9 mouse cellular contexts compared by ENCODE assay signal in genomic region chr2:90490279-90491046, GRCm38 (mm10).
A peak's percentile ranks its signal among the peaks of the same experiment; 100 is the strongest.
DNase-seq lines count a peak whose midpoint lies in the region; ATAC-seq and TF ChIP-seq lines count a peak whose summit lies in the region.
"Had no signal": no experiment of that assay in that cellular context is flagged by ENCODE, and none has a peak within 500 bp of the region (broad histone marks: within the 10 kb centered on the region; RNA-seq: fewer than 3 reads in every experiment).

No protein-coding gene starts in this region.

- H3K9ac ChIP-seq in midbrain, embryonic 16.5 days (ENCODE audit: low read depth, low read length) = no peak overlapping the region; the same call in 1 of the 2 replicates

- TF ChIP-seq CTCF in gastrocnemius, adult 2 months (IDR thresholded peaks at IDR 0.05) = no peak
- TF ChIP-seq CTCF in embryonic fibroblast, embryonic 13.5 days (IDR thresholded peaks at IDR 0.05; ENCODE audit: borderline replicate concordance, insufficient read depth, low read length) = no peak

- peak overlapping the region; percentile 70 for H3K27ac ChIP-seq in gastrocnemius, adult 2 months
- peak overlapping the region; percentile 4; the same call in 1 of the 2 replicates for H3K27ac ChIP-seq in embryonic fibroblast, embryonic 13.5 days (ENCODE audit: insufficient read depth, low read length)
- H3K27ac ChIP-seq in midbrain, embryonic 16.5 days (ENCODE audit: low read length) = 0 out of 2 replicates have a peak overlapping the region, but pooled peaks have one; percentile 17

- WGBS in midbrain, embryonic 16.5 days = 30% methylated on average over 13 of the region's 13 CpGs

- peak; percentile 70 for ATAC-seq in midbrain, embryonic 16.5 days

- H3K36me3 ChIP-seq in midbrain, embryonic 16.5 days (ENCODE audit: control insufficient read depth, insufficient read depth, low read length) = no peaks in the 10 kb centered on the region
- H3K36me3 ChIP-seq: G1E had no signal

- H3K4me2 ChIP-seq in midbrain, embryonic 16.5 days (ENCODE audit: low read length) = peak overlapping the region; percentile 31

- H3K27me3 ChIP-seq in midbrain, embryonic 16.5 days (ENCODE audit: control insufficient read depth, insufficient read depth, low read depth, low read length) = no peaks in the 10 kb centered on the region

- intact Hi-C loops in gastrocnemius, adult 2 months (cut with DNase I) = loop anchor here (5.0 kb wide), 1 partner anchor 87 kb away; no protein-coding TSS in a partner anchor

- H3K4me3 ChIP-seq in gastrocnemius, adult 2 months = peak overlapping the region; percentile 51
- no peak overlapping the region for H3K4me3 ChIP-seq in embryonic fibroblast, embryonic 13.5 days (ENCODE audit: insufficient read depth, low read length)
- no peak overlapping the region for H3K4me3 ChIP-seq in midbrain, embryonic 16.5 days (ENCODE audit: low read depth, low read length)

- H3K4me1 ChIP-seq in embryonic fibroblast, embryonic 13.5 days (ENCODE audit: control insufficient read depth, insufficient read depth, low read length) = peaks cover 8% of the 10 kb centered on the region
- H3K4me1 ChIP-seq in midbrain, embryonic 16.5 days (ENCODE audit: control insufficient read depth, insufficient read depth, low read length) = peaks cover 18% of the 10 kb centered on the region

- DNase-seq in gastrocnemius, adult 2 months = peak; percentile 49
- no peak for DNase-seq in gastrocnemius, adult 8-10 months (ENCODE audit: low spot score in 2 of 2)
- peak; percentile 33 for DNase-seq in CD4-positive, CD25-positive, alpha-beta regulatory T cell, adult 2 months (ENCODE audit: low read depth, low spot score)
- no peak for DNase-seq in adrenal gland, postnatal 14 days
- no peak for DNase-seq in adrenal gland, postnatal 10 days
- no peak for DNase-seq in right cerebral cortex, postnatal 4 days

- no peak for TF ChIP-seq POLR2A in embryonic fibroblast, embryonic 13.5 days (IDR thresholded peaks at IDR 0.05; ENCODE audit: low read depth, low read length)

- H3K9me3 ChIP-seq in midbrain, embryonic 16.5 days (replicated peaks; ENCODE audit: control insufficient read depth, low read length, poor library complexity, severe bottlenecking) = no peaks in the 10 kb centered on the region
- H3K9me3 ChIP-seq: G1E had no signal

Comparison
In these comparisons a context has a peak if more than half of its experiments do, and no peak if none do; other contexts are left out.
1. DNase-seq: peak in gastrocnemius, adult 2 months (single experiment) and CD4-positive, CD25-positive, alpha-beta regulatory T cell, adult 2 months (single experiment); none in gastrocnemius, adult 8-10 months (0 of 2), adrenal gland, postnatal 14 days (single experiment), adrenal gland, postnatal 10 days (single experiment) and right cerebral cortex, postnatal 4 days (single experiment).
2. H3K27ac ChIP-seq: peak in every context shown above with its lines; median percentile 70 in gastrocnemius, adult 2 months; 17 in midbrain, embryonic 16.5 days; 4 in embryonic fibroblast, embryonic 13.5 days.